Mouse (Mus musculus) cerebellum, adult 2 months (tissue): ENCODE data around the gene Iqsec3.

Experiments
- CTCF ChIP-seq: fragments of 200-500 bp; IDR thresholded peaks from 2 replicates; pipeline ENCODE4 v1.5.1; 2011; ENCODE audit warnings: low read depth, mild to moderate bottlenecking, control low read depth, low read length, moderate library complexity, borderline replicate concordance; ENCODE audit not compliant: insufficient read depth
- POLR2A ChIP-seq: fragments of 200-500 bp; IDR thresholded peaks from 2 replicates; pipeline ENCODE4 v1.6.1; 2011; ENCODE audit warnings: low read length, control low read depth, borderline replicate concordance; ENCODE audit not compliant: insufficient read depth

- TF ChIP-seq CTCF (no peak), POLR2A (no peak)
Observed at GRCm38 (mm10) chr6:121376159-121376558, 97.3 kb downstream of the Iqsec3 start.
